Mouse (Mus musculus): ENCODE measurements at regions not wholly inside any gene's neighbourhood (a gene's known extent, or its start where the extent isn't known, plus 50 kb on each side); places are given as distances from the start of the nearest gene placed in this dataset.

GRCm38 (mm10) chr3:37909008-37909407, 184.7 kb upstream of the Gm5148 start:
- DNase-seq: no peak

GRCm38 (mm10) chr3:37908456-37908855, 184.2 kb upstream of the Gm5148 start:
- no peak for DNase-seq

GRCm38 (mm10) chr3:37907432-37908088, 183.3 kb upstream of the Gm5148 start:
- DNase-seq: no peak

- DNase-seq: no peak
Observed at GRCm38 (mm10) chr3:37906806-37907251, 182.5 kb upstream of the Gm5148 start.

- DNase-seq: no peak
Observed at GRCm38 (mm10) chr3:37904188-37904587, 179.9 kb upstream of the Gm5148 start.

- DNase-seq: no peak
Observed at GRCm38 (mm10) chr3:37903482-37903881, 179.2 kb upstream of the Gm5148 start.

- DNase-seq: no peak
Observed at GRCm38 (mm10) chr3:37903021-37903420, 178.7 kb upstream of the Gm5148 start.

- DNase-seq: no peak
Observed at GRCm38 (mm10) chr3:37897392-37897791, 173.1 kb upstream of the Gm5148 start.

- DNase-seq: peak; percentile 24 to 33
Observed at GRCm38 (mm10) chr3:37896821-37897311, 172.6 kb upstream of the Gm5148 start.

GRCm38 (mm10) chr3:37894599-37894998, 170.3 kb upstream of the Gm5148 start:
- DNase-seq: peak; percentile 31 to 42

- DNase-seq: no peak
Observed at GRCm38 (mm10) chr3:37890202-37890601, 165.9 kb upstream of the Gm5148 start.

- no peak for DNase-seq
Observed at GRCm38 (mm10) chr3:37888455-37888854, 164.2 kb upstream of the Gm5148 start.

GRCm38 (mm10) chr3:37887711-37888110, 163.4 kb upstream of the Gm5148 start:
- no peak for DNase-seq

GRCm38 (mm10) chr3:37886705-37887454, 162.6 kb upstream of the Gm5148 start:
- no peak for DNase-seq

GRCm38 (mm10) chr3:37885776-37886175, 161.5 kb upstream of the Gm5148 start:
- no peak for DNase-seq

GRCm38 (mm10) chr3:37882417-37882816, 158.1 kb upstream of the Gm5148 start:
- peak; percentile 24 to 39 for DNase-seq

GRCm38 (mm10) chr3:37881016-37881415, 156.7 kb upstream of the Gm5148 start:
- DNase-seq: no peak

GRCm38 (mm10) chr3:37879056-37879455, 154.8 kb upstream of the Gm5148 start:
- no peak for DNase-seq

GRCm38 (mm10) chr3:37876016-37876765, 151.9 kb upstream of the Gm5148 start:
- DNase-seq: no peak

GRCm38 (mm10) chr3:37875331-37876015, 151.2 kb upstream of the Gm5148 start:
- peak; percentile 77 to 79 for DNase-seq

- no peak for DNase-seq
Observed at GRCm38 (mm10) chr3:37874864-37875263, 150.6 kb upstream of the Gm5148 start.

GRCm38 (mm10) chr3:37874346-37874745, 150.1 kb upstream of the Gm5148 start:
- DNase-seq: no peak

- DNase-seq: no peak
Observed at GRCm38 (mm10) chr3:37872329-37872728, 148.0 kb upstream of the Gm5148 start.

Data from cerebellum, postnatal 10 days (tissue).